Mouse (Mus musculus) splenic B cell, adult 2 months (primary cell): ENCODE measurements around the gene Gbp2.
"Not testable (repeated sequence)": the region's sequence is repeated elsewhere in the genome, so short reads cannot be mapped to it uniquely, and the experiment has no call there.

Experiments
- DNase-seq: peaks from one replicate; pipeline ENCODE4 v3.0.0-alpha.2; 2011; ENCODE audit warnings: low read depth, low spot score
- H3K27me3 ChIP-seq: 2 replicates; pipeline ENCODE4 v1.6.1; 2012; ENCODE audit warnings: mild to moderate bottlenecking, low read length, moderate library complexity, mixed read lengths; ENCODE audit not compliant: control insufficient read depth, poor library complexity, insufficient read depth, severe bottlenecking
- H3K36me3 ChIP-seq: 2 replicates; pipeline ENCODE4 v1.6.1; 2012; ENCODE audit warnings: mild to moderate bottlenecking, low read length, moderate library complexity, mixed read lengths; ENCODE audit not compliant: control insufficient read depth, poor library complexity, insufficient read depth, severe bottlenecking

Gene Gbp2

GRCm38 (mm10) chr3:142640201-142640600, 19.8 kb downstream of the Gbp2 start:
- no peaks in the 10 kb centered on the region; the same call in 1 of the 2 replicates for H3K27me3 ChIP-seq
- peak; percentile 80 for DNase-seq
- H3K36me3 ChIP-seq, result no peaks in the 10 kb centered on the region

- not testable (repeated sequence) for H3K27me3 ChIP-seq, H3K36me3 ChIP-seq
- DNase-seq, result peak; percentile 87
Measured at GRCm38 (mm10) chr3:142645949-142646348, 25.5 kb downstream of the Gbp2 start.

- H3K36me3 ChIP-seq, DNase-seq, H3K27me3 ChIP-seq: not testable (repeated sequence)
Measured at GRCm38 (mm10) chr3:142647836-142648235, 27.4 kb downstream of the Gbp2 start.

- Histone ChIP-seq H3K27me3 (no peaks in the 10 kb centered on the region), H3K36me3 (no peaks in the 10 kb centered on the region)
- no peak for DNase-seq
Measured at GRCm38 (mm10) chr3:142650205-142650604, 29.8 kb downstream of the Gbp2 start.

GRCm38 (mm10) chr3:142664723-142665122, 44.3 kb downstream of the Gbp2 start:
- Histone ChIP-seq H3K36me3 (no peaks in the 10 kb centered on the region), H3K27me3 (no peaks in the 10 kb centered on the region)
- DNase-seq, result no peak

GRCm38 (mm10) chr3:142674607-142675006, 54.2 kb downstream of the Gbp2 start:
- Histone ChIP-seq H3K36me3 (no peaks in the 10 kb centered on the region), H3K27me3 (no peaks in the 10 kb centered on the region)
- peak; percentile 60 for DNase-seq
